Mouse (Mus musculus) liver, embryonic 11.5 days (tissue): ENCODE measurements around the gene Gcnt2. TPM values are rescaled to one million over a fixed set of nuclear protein-coding genes. Genes with fewer than 3 reads are reported as not detected.

ENCODE experiments used
- ATAC-seq: fragments of 200-750 bp; cut with Nextera tagmentation; replicated peaks from 2 replicates; pipeline ENCODE4 v1.8.0; 2017; ENCODE audit warnings: moderate number of reproducible peaks, mild to moderate bottlenecking, moderate TSS enrichment, moderate library complexity; ENCODE audit not compliant: low FRiP score
- DNase-seq: peaks from one replicate; pipeline ENCODE4 v3.0.0-alpha.2; 2017; ENCODE audit warnings: low spot score
- H3K27ac ChIP-seq: fragments of 300-500 bp; sonication (generic); 2 replicates; pipeline ENCODE4 v1.5.1; 2014; ENCODE audit warnings: mild to moderate bottlenecking, low read depth, low read length, control low read depth
- H3K27me3 ChIP-seq: fragments of 300-500 bp; sonication (generic); replicated peaks from 2 replicates; pipeline ENCODE4 v1.6.1; 2014; ENCODE audit warnings: low read length, mixed read lengths; ENCODE audit not compliant: control insufficient read depth, insufficient read depth
- H3K36me3 ChIP-seq: fragments of 300-500 bp; sonication (generic); 2 replicates; pipeline ENCODE4 v1.6.1; 2014; ENCODE audit warnings: mild to moderate bottlenecking, low read length, moderate library complexity, mixed read lengths; ENCODE audit not compliant: control insufficient read depth, insufficient read depth
- H3K4me1 ChIP-seq: fragments of 300-500 bp; sonication (generic); replicated peaks from 2 replicates; pipeline ENCODE4 v1.6.1; 2014; ENCODE audit warnings: low read length, mixed read lengths; ENCODE audit not compliant: control insufficient read depth, insufficient read depth
- H3K4me2 ChIP-seq: fragments of 300-500 bp; sonication (generic); 2 replicates; pipeline ENCODE4 v1.6.1; 2014; ENCODE audit warnings: mild to moderate bottlenecking, control low read depth, moderate library complexity
- H3K4me3 ChIP-seq: fragments of 300-500 bp; sonication (generic); 2 replicates; pipeline ENCODE4 v1.5.1; 2014; ENCODE audit warnings: low read depth, low read length, control low read depth
- H3K9ac ChIP-seq: fragments of 300-500 bp; sonication (generic); 2 replicates; pipeline ENCODE4 v1.6.1; 2014; ENCODE audit warnings: low read depth, low read length, control low read depth
- H3K9me3 ChIP-seq: fragments of 300-500 bp; sonication (generic); 2 replicates; pipeline ENCODE4 v1.6.1; 2016; ENCODE audit warnings: low read length, inconsistent platforms, mixed read lengths; ENCODE audit not compliant: control insufficient read depth
- WGBS: fragments of 180-500 bp; shearing (Covaris S2); extraction: QIAGEN DNeasy Blood & Tissue Kit; methylation state at CpG from one replicate; pipeline ENCODE4 v1.1.7; 2014; 5-methylcytosine and 5-hydroxymethylcytosine counted together
- polyA plus RNA-seq: library from polyadenylated mRNA; unstranded; fragments of >200 nt; fragmentation: Nextera tagmentation; extraction: Ambion mirVana; gene quantifications from 2 replicates; pipeline ENCODE4 v1.2.1, GENCODE M21; 2014

Gene Gcnt2
- polyA plus RNA-seq, 1 experiment from 2014 or later: 2.1 TPM

GRCm38 (mm10) chr13:40846375-40846774 lies 13.2 kb upstream of the Gcnt2 start:
- Histone ChIP-seq H3K27ac (no peak overlapping the region), H3K9ac (no peak overlapping the region), H3K36me3 (no peaks in the 10 kb centered on the region), H3K4me3 (no peak overlapping the region), H3K4me1 (no peaks in the 10 kb centered on the region), H3K27me3 (no peaks in the 10 kb centered on the region), H3K9me3 (no peaks in the 10 kb centered on the region), H3K4me2 (no peak overlapping the region)
- ATAC-seq (no peak), DNase-seq (no peak)
- WGBS: 60% methylated on average over 9 of the region's 9 CpGs

GRCm38 (mm10) chr13:40847898-40848297 lies 11.7 kb upstream of the Gcnt2 start:
- no peak overlapping the region for H3K4me2 ChIP-seq
- H3K4me3 ChIP-seq: no peak overlapping the region
- H3K36me3 ChIP-seq: no peaks in the 10 kb centered on the region
- H3K4me1 ChIP-seq: no peaks in the 10 kb centered on the region
- no peak overlapping the region for H3K9ac ChIP-seq
- WGBS: 43% methylated on average over 4 of the region's 4 CpGs
- no peaks in the 10 kb centered on the region for H3K9me3 ChIP-seq
- no peak for DNase-seq
- ATAC-seq: no peak
- no peak overlapping the region for H3K27ac ChIP-seq
- H3K27me3 ChIP-seq: no peaks in the 10 kb centered on the region

GRCm38 (mm10) chr13:40850686-40851085 lies 8.9 kb upstream of the Gcnt2 start:
- H3K36me3 ChIP-seq: no peaks in the 10 kb centered on the region
- DNase-seq: no peak
- no peaks in the 10 kb centered on the region for H3K27me3 ChIP-seq
- no peak overlapping the region for H3K4me2 ChIP-seq
- no peaks in the 10 kb centered on the region for H3K9me3 ChIP-seq
- WGBS: 63% methylated on average over 6 of the region's 6 CpGs
- no peak for ATAC-seq
- no peak overlapping the region for H3K27ac ChIP-seq
- H3K4me3 ChIP-seq: no peak overlapping the region
- peaks cover 4% of the 10 kb centered on the region; the same call in 1 of the 2 replicates for H3K4me1 ChIP-seq
- no peak overlapping the region for H3K9ac ChIP-seq

GRCm38 (mm10) chr13:40851281-40851680 lies 8.3 kb upstream of the Gcnt2 start:
- H3K4me2 ChIP-seq: no peak overlapping the region
- no peak overlapping the region for H3K4me3 ChIP-seq
- no peak overlapping the region for H3K27ac ChIP-seq
- no peaks in the 10 kb centered on the region for H3K27me3 ChIP-seq
- DNase-seq (no peak), ATAC-seq (no peak)
- H3K36me3 ChIP-seq: no peaks in the 10 kb centered on the region
- WGBS: 76% methylated on average over 7 of the region's 7 CpGs
- H3K9ac ChIP-seq: no peak overlapping the region
- H3K9me3 ChIP-seq: no peaks in the 10 kb centered on the region
- H3K4me1 ChIP-seq: peaks cover 4% of the 10 kb centered on the region; the same call in 1 of the 2 replicates

- H3K4me3 ChIP-seq: no peak overlapping the region
- no peaks in the 10 kb centered on the region for H3K36me3 ChIP-seq
- H3K9ac ChIP-seq: no peak overlapping the region
- WGBS: 81% methylated on average over 13 of the region's 13 CpGs
- no peak for DNase-seq
- no peaks in the 10 kb centered on the region for H3K9me3 ChIP-seq
- peaks cover 4% of the 10 kb centered on the region; the same call in 1 of the 2 replicates for H3K4me1 ChIP-seq
- ATAC-seq: no peak
- H3K4me2 ChIP-seq: no peak overlapping the region
- H3K27me3 ChIP-seq: no peaks in the 10 kb centered on the region
- H3K27ac ChIP-seq: no peak overlapping the region
Measured at GRCm38 (mm10) chr13:40851961-40852360, 7.6 kb upstream of the Gcnt2 start.

GRCm38 (mm10) chr13:40852791-40853190 lies 6.8 kb upstream of the Gcnt2 start:
- no peak for ATAC-seq
- Histone ChIP-seq H3K9ac (no peak overlapping the region), H3K4me2 (no peak overlapping the region), H3K27me3 (no peaks in the 10 kb centered on the region), H3K27ac (no peak overlapping the region), H3K4me1 (peaks cover 6% of the 10 kb centered on the region; the same call in 1 of the 2 replicates), H3K36me3 (no peaks in the 10 kb centered on the region), H3K4me3 (no peak overlapping the region), H3K9me3 (no peaks in the 10 kb centered on the region)
- 79% methylated on average over 5 of the region's 5 CpGs for WGBS
- no peak for DNase-seq

GRCm38 (mm10) chr13:40853842-40854241 lies 5.7 kb upstream of the Gcnt2 start:
- Histone ChIP-seq H3K4me2 (peak overlapping the region; percentile 58), H3K36me3 (no peaks in the 10 kb centered on the region), H3K27ac (no peak overlapping the region), H3K4me3 (no peak overlapping the region; the same call in 1 of the 2 replicates), H3K9me3 (no peaks in the 10 kb centered on the region), H3K27me3 (no peaks in the 10 kb centered on the region), H3K9ac (no peak overlapping the region; the same call in 1 of the 2 replicates), H3K4me1 (peaks cover 6% of the 10 kb centered on the region; the same call in 1 of the 2 replicates)
- DNase-seq: no peak
- no peak for ATAC-seq
- 69% methylated on average over 4 of the region's 4 CpGs for WGBS

- Histone ChIP-seq H3K36me3 (no peaks in the 10 kb centered on the region), H3K9me3 (no peaks in the 10 kb centered on the region), H3K9ac (peak overlapping the region; percentile 15; the same call in 1 of the 2 replicates), H3K27me3 (no peaks in the 10 kb centered on the region), H3K4me2 (peak overlapping the region; percentile 58), H3K4me1 (peaks cover 6% of the 10 kb centered on the region; the same call in 1 of the 2 replicates), H3K4me3 (peak overlapping the region; percentile 34), H3K27ac (no peak overlapping the region)
- DNase-seq (peak; percentile 65), ATAC-seq (peak; percentile 74)
- WGBS: 3% methylated on average over 13 of the region's 13 CpGs
Measured at GRCm38 (mm10) chr13:40854451-40855058, 5.0 kb upstream of the Gcnt2 start.

- WGBS: 75% methylated on average over 6 of the region's 6 CpGs
- Histone ChIP-seq H3K4me2 (peak overlapping the region; percentile 58), H3K27me3 (no peaks in the 10 kb centered on the region), H3K9me3 (no peaks in the 10 kb centered on the region), H3K4me3 (no peak overlapping the region), H3K4me1 (peaks cover 6% of the 10 kb centered on the region; the same call in 1 of the 2 replicates), H3K36me3 (no peaks in the 10 kb centered on the region), H3K27ac (no peak overlapping the region), H3K9ac (no peak overlapping the region)
- no peak for DNase-seq
- ATAC-seq: no peak
Measured at GRCm38 (mm10) chr13:40855266-40855665, 4.3 kb upstream of the Gcnt2 start.
